Mouse (Mus musculus) G1E-ER4 (cell line): Measurements from ENCODE around the gene Pcsk4. TPM values are rescaled to one million over a fixed set of nuclear protein-coding genes. Genes with fewer than 3 reads are reported as not detected.

ENCODE experiments used
- GATA1 ChIP-seq: IDR thresholded peaks from one replicate; pipeline ENCODE4 v1.8.0; 2012; ENCODE audit warnings: low read length, inconsistent platforms
- polyA plus RNA-seq: library from polyadenylated mRNA; stranded (reverse); fragments of >175 nt; gene quantifications from 2 replicates; pipeline ENCODE4 v1.2.3, GENCODE M21; 2012

Gene Pcsk4
- polyA plus RNA-seq, 1 experiment, result 4.3 TPM

- TF ChIP-seq GATA1, result no peak
Observed at GRCm38 (mm10) chr10:80356001-80356682, 26.8 kb upstream of the Pcsk4 start, which contains the start of gene Plk5. TSS of gene Plk5 (plus strand) at chr10:80356459.

DNA sequence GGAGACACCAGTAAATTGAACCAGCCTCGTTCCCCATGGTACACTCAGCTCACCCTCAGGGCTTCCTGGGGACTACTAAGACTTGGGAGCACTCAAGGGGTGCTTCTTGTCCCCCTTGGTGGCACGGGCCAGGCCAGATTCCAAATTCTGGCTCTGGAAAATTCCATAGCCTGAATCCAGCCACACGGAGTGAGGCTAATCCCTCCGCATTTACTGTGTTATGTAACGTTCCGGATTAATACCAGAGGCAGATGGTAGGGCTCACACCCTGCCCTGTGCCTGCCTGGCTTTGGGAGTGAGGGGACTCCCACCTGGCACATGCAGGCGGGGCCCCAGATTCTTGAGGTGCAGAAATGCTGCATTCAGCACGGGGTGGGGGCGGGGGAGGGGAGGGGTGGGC is 26.1 kb upstream of the Pcsk4 start:
- TF ChIP-seq GATA1, result no peak

GRCm38 (mm10) chr10:80352727-80353126 is 23.4 kb upstream of the Pcsk4 start:
- TF ChIP-seq GATA1, result no peak

DNA sequence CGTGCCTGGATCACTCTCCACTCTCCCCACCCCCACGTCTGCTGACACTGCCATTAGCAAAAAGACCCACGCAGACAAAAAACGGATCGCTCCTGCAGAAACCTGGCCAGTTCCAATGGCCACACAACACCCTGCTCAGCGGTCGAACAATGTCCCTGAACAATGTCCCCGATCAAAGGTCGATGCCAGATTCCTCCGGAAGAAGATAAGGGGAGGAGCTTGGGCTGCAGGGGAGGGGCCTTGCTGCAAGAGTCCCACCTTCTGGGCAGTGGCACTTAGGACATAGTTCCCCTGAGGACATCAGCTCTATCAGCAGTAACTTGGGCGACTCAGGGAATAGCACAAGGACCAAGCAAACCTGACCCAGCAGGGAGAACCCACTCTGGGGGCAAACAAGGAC is 22.6 kb upstream of the Pcsk4 start:
- no peak for TF ChIP-seq GATA1

DNA sequence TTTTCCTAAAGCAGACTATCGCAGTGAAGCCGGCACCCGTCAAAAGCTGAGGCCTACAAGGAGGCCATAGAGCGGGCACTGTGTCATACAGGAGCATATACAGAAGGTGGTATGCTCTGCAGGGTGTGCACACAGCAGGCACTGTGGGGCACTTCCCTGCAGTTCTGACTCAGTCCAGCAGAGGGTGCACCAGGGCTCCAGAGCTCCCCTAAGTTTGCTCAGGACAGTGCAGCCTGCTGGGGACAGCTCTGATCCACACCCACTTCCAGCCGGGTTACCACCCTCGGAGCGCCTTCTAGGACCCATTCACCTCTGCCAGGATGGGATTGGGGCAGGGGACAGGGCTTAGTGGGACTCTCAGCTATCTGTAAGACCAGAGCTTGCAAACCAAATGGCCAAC is 21.0 kb upstream of the Pcsk4 start:
- TF ChIP-seq GATA1, result no peak

DNA sequence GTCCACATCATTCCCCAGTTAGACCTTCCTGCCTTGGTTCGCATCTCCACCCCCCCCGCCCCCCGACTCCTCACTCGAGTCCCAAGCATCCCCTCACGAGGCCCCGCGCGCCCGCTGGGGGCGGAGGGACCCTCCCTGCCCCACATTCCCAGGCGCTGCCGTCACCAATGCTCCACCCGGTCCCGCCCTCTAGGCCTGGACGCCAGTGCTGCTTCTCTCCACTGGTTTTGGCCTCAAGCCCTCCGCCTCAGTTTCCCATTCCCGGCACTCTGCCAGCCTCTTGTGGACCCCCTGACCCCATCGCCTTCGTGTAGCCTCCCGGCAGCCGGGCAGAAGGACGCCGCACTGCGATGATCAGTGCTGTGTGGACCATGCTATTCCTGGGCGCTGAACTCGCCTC is 19.7 kb upstream of the Pcsk4 start:
- TF ChIP-seq GATA1, result no peak

DNA sequence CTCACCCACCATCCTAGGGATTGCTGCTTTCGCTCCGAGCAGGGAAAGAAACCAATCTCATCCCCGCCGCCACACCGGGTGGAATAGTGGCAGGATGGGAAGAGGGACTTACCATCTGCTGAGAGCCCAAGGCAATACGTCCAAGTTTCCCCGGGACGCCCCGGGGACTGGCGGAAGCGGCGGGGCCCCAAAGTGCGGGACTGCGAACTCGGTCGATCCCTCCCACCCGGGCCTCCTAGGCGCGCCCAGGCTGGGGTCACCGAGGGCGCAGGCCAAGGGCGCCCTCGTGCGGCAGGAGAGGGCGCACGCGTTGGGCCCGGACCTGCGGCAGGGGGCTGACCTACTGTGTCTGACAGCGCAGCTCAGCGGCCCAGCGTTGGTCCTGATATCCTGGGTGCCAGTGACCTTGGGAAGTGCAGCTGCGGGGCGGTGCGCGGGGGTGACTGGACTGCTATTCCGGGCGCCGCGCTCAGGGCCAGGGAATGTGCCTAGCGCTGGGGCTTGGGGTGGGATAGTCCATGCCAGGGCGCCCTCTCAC is 19.0 kb upstream of the Pcsk4 start, which contains the start of gene Adamtsl5:
Gene Adamtsl5, minus strand, starts transcription at position 169 of the 538 bp plus-strand sequence.
- TF ChIP-seq GATA1, result no peak

- no peak for TF ChIP-seq GATA1
Observed at GRCm38 (mm10) chr10:80347514-80347967, 18.2 kb upstream of the Pcsk4 start.

DNA sequence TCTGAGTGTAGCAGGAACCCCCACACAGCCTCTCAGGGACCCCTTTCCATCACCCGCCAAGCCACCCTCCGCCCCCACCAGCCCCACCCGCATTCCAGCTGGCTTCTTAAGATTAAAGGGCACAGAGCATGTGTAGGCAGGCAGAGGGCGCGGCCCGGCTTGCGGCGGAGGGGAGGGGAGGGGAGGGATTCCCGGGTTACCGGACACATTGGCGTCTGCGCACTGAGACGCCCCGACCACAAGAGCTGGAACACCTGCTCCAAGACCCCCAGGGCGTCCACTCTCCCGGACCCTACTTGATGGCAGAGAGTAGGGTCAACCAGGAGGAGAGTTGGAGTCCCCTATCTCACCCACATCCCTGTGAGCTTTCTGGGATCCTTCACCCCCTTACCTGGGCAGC is 15.8 kb upstream of the Pcsk4 start:
- no peak for TF ChIP-seq GATA1

GRCm38 (mm10) chr10:80344131-80344661 is 14.9 kb upstream of the Pcsk4 start:
- peak; percentile 48 for TF ChIP-seq GATA1

DNA sequence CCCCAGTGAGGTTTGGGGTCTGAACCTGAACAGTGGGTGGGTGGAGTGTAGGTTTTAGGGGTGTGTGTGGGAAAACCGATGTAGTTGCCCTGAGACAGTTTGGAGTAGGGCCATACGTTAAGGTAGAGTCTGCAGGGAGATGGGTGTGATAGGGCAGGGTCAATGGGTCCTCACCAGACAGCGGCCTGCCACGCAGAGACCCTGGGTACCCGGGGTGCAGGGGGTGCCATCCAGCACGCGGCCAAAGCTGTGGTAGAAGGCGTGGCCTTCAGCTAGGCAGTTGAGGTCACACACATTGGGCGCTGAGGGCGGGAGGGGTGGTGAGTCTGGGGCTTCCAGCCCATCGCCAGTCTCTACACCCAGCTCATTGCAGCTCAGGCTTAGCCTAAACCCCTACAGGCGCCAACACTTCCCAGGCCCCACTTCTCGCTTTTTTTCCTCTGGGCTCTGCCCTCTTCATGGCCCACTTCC is 14.2 kb upstream of the Pcsk4 start:
- no peak for TF ChIP-seq GATA1

DNA sequence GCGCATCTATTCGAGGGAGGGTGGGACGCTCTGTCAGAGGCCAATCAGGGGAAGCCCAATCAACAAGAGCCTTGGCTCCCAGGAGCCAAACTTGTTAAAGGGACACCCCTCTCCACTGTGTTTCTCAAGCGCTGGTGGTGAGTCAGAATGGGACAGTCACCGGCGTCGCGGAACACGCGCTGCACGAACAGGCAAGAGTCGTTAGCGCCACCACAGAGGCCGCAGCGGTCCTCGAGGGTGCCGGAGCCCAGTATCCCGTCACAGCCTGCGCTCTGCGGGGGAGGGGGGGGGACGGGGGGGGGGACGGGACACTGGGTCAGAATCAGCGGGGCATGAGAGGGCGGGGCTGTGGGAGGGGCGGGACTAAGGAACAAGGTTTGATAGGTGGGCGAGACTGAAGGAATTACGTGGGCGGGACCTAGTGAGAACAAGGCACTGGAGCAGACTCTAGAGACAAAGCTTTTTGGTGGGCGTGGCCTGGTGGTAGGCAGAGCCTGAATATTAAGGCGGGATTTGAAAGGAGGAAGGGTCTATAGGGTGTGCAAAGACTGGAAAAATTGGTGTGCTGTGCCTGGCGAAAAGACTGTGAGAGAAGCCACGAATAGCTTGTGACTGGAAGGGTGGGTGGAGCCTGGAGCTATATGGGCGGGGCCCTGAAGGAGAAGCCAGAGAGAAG is 13.6 kb upstream of the Pcsk4 start:
- no peak for TF ChIP-seq GATA1

DNA sequence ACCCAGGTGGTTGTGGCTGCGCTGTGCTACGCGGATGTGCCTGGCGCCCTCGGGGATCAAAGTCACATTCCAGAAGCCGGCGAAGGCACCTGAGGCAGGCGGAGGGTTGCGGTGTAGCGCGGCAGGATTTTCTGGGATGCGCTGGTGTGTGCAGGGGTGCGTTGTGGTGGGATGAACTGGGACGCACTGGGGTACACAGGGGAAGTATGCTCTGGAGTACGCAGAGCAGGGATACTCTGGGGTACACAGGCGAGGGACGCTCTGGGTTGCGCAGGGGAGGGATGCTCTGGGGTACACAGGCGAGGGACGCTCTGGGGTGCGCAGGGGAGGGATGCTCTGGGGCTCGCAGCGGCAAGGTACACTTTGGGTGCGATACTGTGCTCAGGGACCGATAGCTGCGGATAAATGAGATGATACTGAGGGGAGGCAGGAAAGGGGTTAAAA is 13.0 kb upstream of the Pcsk4 start:
- no peak for TF ChIP-seq GATA1

DNA sequence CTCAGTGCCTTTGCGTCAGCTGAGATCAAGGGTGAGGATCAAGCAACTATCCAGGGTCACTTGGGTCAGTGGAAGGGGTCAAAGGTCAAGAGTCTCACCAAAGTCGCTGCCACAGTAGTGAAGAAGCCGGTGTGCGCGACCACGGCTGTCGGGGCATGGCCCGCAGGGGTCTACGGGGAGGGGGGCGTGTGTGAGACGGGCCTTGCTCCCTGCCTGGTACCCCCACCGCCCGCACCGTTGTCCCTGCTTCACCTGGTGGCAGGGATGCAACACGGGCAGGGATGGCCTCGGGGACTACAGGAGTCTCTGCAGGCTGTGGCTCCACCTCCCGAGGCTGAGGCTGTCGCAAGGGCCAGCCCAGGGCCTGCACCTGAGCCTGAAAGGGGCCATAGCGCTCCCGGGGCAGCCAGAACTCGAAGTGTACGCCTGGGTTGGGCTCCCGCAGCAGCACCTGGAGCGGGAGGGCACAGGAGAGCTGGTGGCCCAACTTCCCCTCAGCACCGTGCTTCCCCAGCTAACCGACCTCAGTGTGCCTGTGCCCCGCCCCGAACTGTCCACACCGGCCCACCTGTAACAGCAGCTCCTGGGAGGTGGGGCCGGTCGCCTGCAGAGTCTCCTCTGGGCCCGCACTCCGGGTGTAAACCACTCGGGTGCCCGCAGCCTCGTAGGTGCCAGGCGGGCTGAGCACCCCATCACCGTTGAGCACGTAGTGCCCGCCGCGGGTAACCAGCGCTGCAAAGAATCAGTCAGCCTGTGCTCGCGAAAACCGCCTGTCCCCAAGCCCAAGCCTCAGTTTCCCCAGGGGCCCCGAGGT is 12.4 kb upstream of the Pcsk4 start:
- TF ChIP-seq GATA1, result no peak

DNA sequence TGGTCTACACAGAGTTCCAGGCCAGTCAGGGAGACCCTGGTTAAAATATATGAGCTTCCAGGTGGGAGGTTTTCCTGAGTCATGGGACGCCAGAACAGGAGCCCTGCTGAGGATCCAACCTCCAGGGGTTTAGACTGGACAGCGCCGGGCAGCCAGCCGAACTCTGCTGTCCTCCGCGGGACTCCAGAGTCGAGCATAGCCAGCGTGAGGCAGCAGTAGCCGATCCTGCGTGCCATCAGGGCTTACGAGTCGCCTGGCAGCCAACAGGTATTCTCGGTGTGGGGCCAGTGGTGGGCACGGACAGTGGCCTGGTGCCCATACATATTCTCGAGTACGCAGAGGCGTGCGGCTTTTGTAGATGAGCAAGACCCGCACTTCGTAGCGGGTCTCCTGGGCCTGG is 11.7 kb upstream of the Pcsk4 start:
- no peak for TF ChIP-seq GATA1

DNA sequence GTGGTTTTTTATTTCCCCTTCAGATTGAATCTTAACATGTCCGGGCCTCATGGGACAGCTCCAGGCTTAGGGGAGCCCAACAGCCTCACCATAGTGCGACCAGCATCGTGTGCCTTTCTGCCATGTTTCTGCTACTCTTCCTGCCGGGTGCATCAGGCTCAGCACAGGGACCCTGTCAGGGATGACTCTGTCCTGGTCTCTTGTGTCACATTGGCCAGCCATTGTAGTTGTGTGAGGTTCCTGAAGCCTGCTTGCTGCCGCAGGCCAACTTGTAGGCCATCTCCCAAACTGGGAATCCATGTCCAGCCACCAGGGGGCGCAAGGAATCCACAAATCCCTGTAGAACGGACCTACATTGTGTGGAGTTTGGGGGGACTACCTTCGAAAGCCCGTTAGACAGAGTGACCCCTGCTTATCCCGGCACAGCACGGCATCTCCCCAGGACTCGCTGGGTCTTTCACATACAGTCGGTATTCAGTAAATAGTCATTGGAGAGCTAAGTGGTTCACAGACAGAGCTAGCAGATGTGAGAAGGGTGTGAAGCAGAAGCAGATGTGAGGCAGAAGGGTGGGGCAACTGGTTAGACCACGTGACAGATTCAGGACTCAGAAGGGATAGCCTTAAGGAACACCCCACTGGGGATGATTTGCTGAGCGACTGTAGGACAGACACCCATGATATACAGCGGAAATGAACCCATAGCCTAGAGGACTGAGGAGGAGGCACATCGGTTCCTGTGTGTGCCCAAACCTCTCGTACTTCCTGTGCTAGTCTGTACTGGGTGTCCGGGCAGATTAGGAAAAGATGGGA is 10.8 kb upstream of the Pcsk4 start:
- TF ChIP-seq GATA1, result no peak
